Mouse (Mus musculus): Measurements from ENCODE around the gene Spem1. TPM values are rescaled to one million over a fixed set of nuclear protein-coding genes. Genes with fewer than 3 reads are reported as not detected.

Gene Spem1
- polyA plus RNA-seq, 1 experiment, result 1.4 TPM

DNA sequence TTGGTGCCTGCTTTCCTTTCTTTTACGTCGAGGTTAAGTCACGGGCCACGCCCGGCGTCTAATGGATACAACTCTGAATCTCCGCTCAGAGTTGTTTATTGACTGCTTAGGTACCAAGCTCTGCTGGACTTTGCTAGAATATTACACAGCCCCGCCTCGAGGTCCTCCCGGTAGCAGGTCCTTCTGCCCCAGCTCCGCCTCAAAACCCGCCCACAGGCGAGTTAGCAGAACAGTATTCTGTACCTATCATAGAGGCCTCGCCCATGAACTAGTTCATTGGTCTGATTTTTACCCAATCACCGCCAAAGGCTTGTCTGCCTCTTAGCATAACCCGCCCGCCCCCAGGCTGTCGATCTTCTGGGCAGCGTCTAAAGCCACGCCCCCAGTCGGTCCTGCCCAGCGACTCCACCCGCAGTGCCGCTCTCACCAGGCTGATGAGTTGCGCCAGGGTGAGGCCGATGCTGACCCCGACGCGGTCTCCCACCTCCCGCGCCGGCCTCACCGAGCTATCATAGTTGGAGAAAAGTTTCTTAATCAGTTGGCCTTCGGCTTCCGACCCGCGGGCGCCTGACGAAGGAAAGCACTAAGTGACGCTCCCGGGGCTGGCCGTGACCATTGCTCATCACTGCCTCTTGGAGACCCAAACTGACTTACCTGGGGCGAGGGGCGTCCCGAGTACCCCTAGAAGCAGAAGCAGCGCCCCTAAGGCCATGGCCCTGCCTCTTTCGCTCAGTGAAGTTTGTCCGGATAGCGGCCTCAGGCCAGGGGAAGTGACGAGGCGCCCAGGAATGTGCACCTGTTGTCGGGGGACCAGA lies 26.6 kb downstream of the Spem1 start, which contains the start of gene Chrnb1:
Chrnb1 (minus strand) TSS at position 776 of the 815 bp plus-strand sequence.
- 2% methylated on average over 52 of the region's 52 CpGs for WGBS
- Histone ChIP-seq H3K27me3 (ENCODE audit: control insufficient read depth, insufficient read depth, low read length) (no peaks in the 10 kb centered on the region), H3K27ac (ENCODE audit: insufficient read depth, low read length) (no peak within 1 kb of the TSS), H3K4me1 (ENCODE audit: control insufficient read depth, insufficient read depth, low read length) (peaks cover 3% of the 10 kb centered on the region; the same call in 1 of the 2 replicates), H3K4me3 (replicated peaks; ENCODE audit: insufficient read depth, low read depth, low read length) (peak within 1 kb of the TSS; percentile 61)
- TF ChIP-seq CTCF (IDR thresholded peaks at IDR 0.05; ENCODE audit: borderline replicate concordance, insufficient read depth, low read depth, low read length) (no peak), POLR2A (IDR thresholded peaks at IDR 0.05; ENCODE audit: borderline replicate concordance, insufficient read depth, low read length) (peak; percentile 44)
- peak; percentile 88 to 97 for DNase-seq

DNA sequence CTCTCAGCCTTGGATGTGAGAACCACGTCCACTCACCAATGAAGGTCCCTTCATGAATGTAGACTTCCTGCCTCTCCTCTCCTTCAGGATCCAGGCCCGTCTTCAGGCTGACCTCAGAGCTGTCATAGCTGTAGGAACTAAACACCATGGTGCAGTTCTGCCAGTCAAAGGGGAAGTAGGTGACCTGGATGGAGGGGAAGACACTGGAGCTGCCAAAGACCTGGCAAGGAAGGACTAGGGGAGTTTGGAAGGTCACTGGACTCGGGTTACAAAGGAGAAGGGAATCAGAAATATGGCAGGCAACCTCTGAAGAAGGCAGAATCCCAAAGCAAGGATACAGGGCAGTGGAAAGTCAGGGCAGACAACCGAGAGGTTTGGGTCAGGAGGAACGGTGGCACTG lies 28.6 kb downstream of the Spem1 start:
- H3K27ac ChIP-seq (ENCODE audit: insufficient read depth, low read length), result no peak overlapping the region
- no peaks in the 10 kb centered on the region for H3K27me3 ChIP-seq (ENCODE audit: control insufficient read depth, insufficient read depth, low read length)
- WGBS, result 61% methylated on average over 5 of the region's 5 CpGs
- no peak for DNase-seq
- H3K4me3 ChIP-seq (replicated peaks; ENCODE audit: insufficient read depth, low read depth, low read length), result no peak overlapping the region
- TF ChIP-seq POLR2A (IDR thresholded peaks at IDR 0.05; ENCODE audit: borderline replicate concordance, insufficient read depth, low read length) (no peak), CTCF (IDR thresholded peaks at IDR 0.05; ENCODE audit: borderline replicate concordance, insufficient read depth, low read depth, low read length) (no peak)
- H3K4me1 ChIP-seq (ENCODE audit: control insufficient read depth, insufficient read depth, low read length), result no peaks in the 10 kb centered on the region

DNA sequence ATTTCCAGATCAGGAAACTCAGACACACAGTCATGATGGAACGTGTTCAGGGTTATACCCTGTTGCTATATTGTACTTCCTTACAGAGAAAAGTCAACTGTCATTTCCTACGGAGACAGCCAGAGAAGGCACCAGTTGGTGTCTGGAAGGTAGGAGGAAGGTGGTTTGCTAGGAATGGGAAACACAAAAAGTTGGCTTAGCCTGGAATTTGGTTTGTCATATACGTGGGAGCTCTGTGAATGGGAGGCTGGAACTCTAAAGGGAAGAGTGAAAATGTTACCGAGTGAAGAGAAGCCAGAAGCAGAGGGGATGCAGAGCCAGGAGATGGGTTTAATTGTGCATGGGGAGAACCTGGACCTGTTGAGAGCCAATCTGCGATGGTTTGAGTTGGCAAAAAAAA lies 30.6 kb downstream of the Spem1 start:
- TF ChIP-seq CTCF (IDR thresholded peaks at IDR 0.05; ENCODE audit: borderline replicate concordance, insufficient read depth, low read depth, low read length) (no peak), POLR2A (IDR thresholded peaks at IDR 0.05; ENCODE audit: borderline replicate concordance, insufficient read depth, low read length) (no peak)
- Histone ChIP-seq H3K4me1 (ENCODE audit: control insufficient read depth, insufficient read depth, low read length) (no peaks in the 10 kb centered on the region), H3K27ac (ENCODE audit: insufficient read depth, low read length) (no peak overlapping the region), H3K4me3 (replicated peaks; ENCODE audit: insufficient read depth, low read depth, low read length) (no peak overlapping the region), H3K27me3 (ENCODE audit: control insufficient read depth, insufficient read depth, low read length) (no peaks in the 10 kb centered on the region)
- no peak for DNase-seq
- 45% methylated on average over 5 of the region's 5 CpGs for WGBS

DNA sequence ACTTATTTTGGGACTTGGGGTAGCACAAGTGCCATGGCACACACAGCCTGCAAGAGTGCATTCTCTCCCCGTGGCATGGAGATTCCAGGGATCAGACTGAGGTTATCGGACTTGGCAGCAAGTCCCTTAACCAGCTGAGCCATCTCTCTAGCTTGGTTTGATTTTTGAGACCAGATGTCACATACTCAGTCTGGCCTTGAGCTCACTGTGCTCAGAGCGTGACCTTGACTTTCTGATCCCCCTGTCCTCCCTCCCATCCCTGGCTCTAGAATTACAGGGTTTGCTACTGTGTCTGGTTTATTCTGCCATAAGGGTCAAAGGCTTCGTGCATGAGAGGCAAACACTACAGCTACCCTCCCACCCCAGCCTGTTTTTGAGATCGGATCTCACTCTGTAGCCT lies 32.5 kb downstream of the Spem1 start:
- Histone ChIP-seq H3K4me3 (replicated peaks; ENCODE audit: insufficient read depth, low read depth, low read length) (no peak overlapping the region), H3K27me3 (ENCODE audit: control insufficient read depth, insufficient read depth, low read length) (no peaks in the 10 kb centered on the region), H3K4me1 (ENCODE audit: control insufficient read depth, insufficient read depth, low read length) (no peaks in the 10 kb centered on the region), H3K27ac (ENCODE audit: insufficient read depth, low read length) (no peak overlapping the region)
- WGBS, result 36% methylated on average over 5 of the region's 5 CpGs
- TF ChIP-seq POLR2A (IDR thresholded peaks at IDR 0.05; ENCODE audit: borderline replicate concordance, insufficient read depth, low read length) (no peak), CTCF (IDR thresholded peaks at IDR 0.05; ENCODE audit: borderline replicate concordance, insufficient read depth, low read depth, low read length) (no peak)
- no peak for DNase-seq

DNA sequence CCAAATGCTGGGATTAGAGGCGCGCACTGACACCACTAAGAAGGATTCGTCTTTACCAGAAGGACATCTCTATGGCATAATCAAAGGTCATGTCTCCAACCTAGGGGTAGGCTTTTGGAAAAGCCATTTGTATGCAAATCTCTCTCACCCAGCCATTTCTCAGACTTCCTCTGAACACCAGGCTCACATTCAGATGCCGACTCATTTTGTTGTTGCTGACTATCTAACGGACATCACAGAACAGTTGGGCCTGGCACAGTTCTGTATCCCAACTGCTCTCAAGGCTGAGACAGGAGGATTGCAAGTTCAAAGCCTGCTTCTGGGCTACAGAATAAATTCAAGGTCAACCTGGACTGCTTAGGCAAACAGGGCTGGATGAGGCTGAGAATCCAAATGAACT lies 34.7 kb downstream of the Spem1 start:
- DNase-seq, result no peak
- 87% methylated on average over 5 of the region's 5 CpGs for WGBS
- Histone ChIP-seq H3K27ac (ENCODE audit: insufficient read depth, low read length) (no peak overlapping the region), H3K4me3 (replicated peaks; ENCODE audit: insufficient read depth, low read depth, low read length) (no peak overlapping the region), H3K27me3 (ENCODE audit: control insufficient read depth, insufficient read depth, low read length) (no peaks in the 10 kb centered on the region), H3K4me1 (ENCODE audit: control insufficient read depth, insufficient read depth, low read length) (no peaks in the 10 kb centered on the region)
- TF ChIP-seq CTCF (IDR thresholded peaks at IDR 0.05; ENCODE audit: borderline replicate concordance, insufficient read depth, low read depth, low read length), result no peak
- TF ChIP-seq POLR2A (IDR thresholded peaks at IDR 0.05; ENCODE audit: borderline replicate concordance, insufficient read depth, low read length), result no peak

DNA sequence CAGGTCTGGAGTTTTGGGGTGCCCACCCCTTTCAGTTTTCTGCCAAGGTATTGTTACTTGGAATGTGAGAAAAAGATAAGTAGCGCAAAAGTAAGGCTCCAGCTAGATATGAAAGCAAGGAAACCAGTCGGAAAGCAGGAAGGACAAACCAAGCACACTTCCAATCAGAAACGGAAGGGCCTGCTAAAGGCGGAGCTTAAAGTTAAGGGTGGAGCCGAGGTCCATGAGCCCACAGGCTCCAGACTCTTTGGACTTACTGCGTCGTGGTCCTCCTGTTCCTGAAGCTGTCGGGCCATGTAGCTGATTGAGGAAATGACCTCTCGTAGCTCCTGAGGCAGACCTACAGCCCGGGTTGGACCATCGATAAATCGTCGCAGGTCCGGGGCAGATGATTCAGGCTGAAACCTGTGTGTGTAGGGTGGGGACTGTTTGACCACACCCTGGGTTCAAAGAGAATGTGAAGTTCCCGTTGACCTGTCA lies 37.1 kb downstream of the Spem1 start:
- no peak for DNase-seq
- Histone ChIP-seq H3K27me3 (ENCODE audit: control insufficient read depth, insufficient read depth, low read length) (no peaks in the 10 kb centered on the region), H3K27ac (ENCODE audit: insufficient read depth, low read length) (no peak overlapping the region), H3K4me1 (ENCODE audit: control insufficient read depth, insufficient read depth, low read length) (no peaks in the 10 kb centered on the region), H3K4me3 (replicated peaks; ENCODE audit: insufficient read depth, low read depth, low read length) (no peak overlapping the region)
- TF ChIP-seq CTCF (IDR thresholded peaks at IDR 0.05; ENCODE audit: borderline replicate concordance, insufficient read depth, low read depth, low read length) (no peak), POLR2A (IDR thresholded peaks at IDR 0.05; ENCODE audit: borderline replicate concordance, insufficient read depth, low read length) (no peak)
- WGBS, result 51% methylated on average over 15 of the region's 15 CpGs

DNA sequence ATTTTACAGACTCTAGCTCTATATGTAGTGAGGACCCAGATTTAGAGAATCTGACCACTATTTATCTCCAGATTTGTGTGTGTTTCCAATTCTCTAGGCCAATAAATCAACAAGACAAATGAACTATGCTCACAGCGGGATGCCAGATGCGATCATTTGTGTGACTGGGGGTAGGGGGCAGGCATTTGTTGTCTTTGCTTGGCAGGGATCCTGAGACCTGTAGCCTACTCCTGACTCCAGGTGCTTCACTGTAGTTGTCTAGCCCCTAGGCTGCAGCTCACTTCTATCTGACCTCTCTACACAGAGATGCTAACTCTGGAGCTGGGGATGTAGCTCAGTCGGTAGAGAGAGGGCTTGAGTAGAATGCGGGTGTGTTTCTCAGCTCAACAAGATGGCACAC lies 40.2 kb downstream of the Spem1 start:
- Histone ChIP-seq H3K27ac (ENCODE audit: insufficient read depth, low read length) (no peak overlapping the region), H3K27me3 (ENCODE audit: control insufficient read depth, insufficient read depth, low read length) (no peaks in the 10 kb centered on the region), H3K4me3 (replicated peaks; ENCODE audit: insufficient read depth, low read depth, low read length) (no peak overlapping the region), H3K4me1 (ENCODE audit: control insufficient read depth, insufficient read depth, low read length) (peaks cover 10% of the 10 kb centered on the region)
- WGBS, result 34% methylated on average over 4 of the region's 4 CpGs
- TF ChIP-seq CTCF (IDR thresholded peaks at IDR 0.05; ENCODE audit: borderline replicate concordance, insufficient read depth, low read depth, low read length), result no peak
- no peak for TF ChIP-seq POLR2A (IDR thresholded peaks at IDR 0.05; ENCODE audit: borderline replicate concordance, insufficient read depth, low read length)
- DNase-seq, result no peak

DNA sequence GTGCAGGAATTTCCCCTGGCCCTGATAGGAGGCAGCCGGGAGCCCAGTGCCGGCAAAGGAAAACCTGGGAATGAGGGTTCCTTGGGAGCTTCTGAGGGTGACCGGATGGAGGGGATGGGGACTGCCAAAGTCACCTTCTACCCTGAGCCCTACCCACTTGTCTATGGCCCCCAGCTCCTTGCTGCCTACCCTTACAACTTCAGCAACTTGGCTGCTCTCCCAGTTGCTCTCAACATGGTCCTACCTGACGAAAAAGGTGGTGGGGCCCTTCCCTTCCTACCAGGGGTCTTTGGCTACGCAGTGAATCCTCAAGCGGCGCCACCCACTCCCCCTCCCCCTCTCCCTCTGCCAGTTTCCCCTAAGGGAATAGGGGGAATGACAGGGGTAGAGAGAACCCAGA lies 43.0 kb downstream of the Spem1 start:
- WGBS, result 47% methylated on average over 7 of the region's 7 CpGs
- peak in 1 of 2 experiments; percentile 24 for DNase-seq
- no peak for TF ChIP-seq CTCF (IDR thresholded peaks at IDR 0.05; ENCODE audit: borderline replicate concordance, insufficient read depth, low read depth, low read length)
- no peak for TF ChIP-seq POLR2A (IDR thresholded peaks at IDR 0.05; ENCODE audit: borderline replicate concordance, insufficient read depth, low read length)
- Histone ChIP-seq H3K27ac (ENCODE audit: insufficient read depth, low read length) (no peak overlapping the region), H3K4me3 (replicated peaks; ENCODE audit: insufficient read depth, low read depth, low read length) (no peak overlapping the region), H3K27me3 (ENCODE audit: control insufficient read depth, insufficient read depth, low read length) (no peaks in the 10 kb centered on the region), H3K4me1 (ENCODE audit: control insufficient read depth, insufficient read depth, low read length) (peaks cover 20% of the 10 kb centered on the region)
